Mouse (Mus musculus) brain, embryonic 18.5 days (tissue): Measurements from ENCODE around the gene 1500009C09Rik.

Source experiments
- DNase-seq: peaks from one replicate; pipeline ENCODE4 v3.0.0-alpha.2; 2012; ENCODE audit warnings: low read depth, low spot score

The 1500009C09Rik gene

DNA sequence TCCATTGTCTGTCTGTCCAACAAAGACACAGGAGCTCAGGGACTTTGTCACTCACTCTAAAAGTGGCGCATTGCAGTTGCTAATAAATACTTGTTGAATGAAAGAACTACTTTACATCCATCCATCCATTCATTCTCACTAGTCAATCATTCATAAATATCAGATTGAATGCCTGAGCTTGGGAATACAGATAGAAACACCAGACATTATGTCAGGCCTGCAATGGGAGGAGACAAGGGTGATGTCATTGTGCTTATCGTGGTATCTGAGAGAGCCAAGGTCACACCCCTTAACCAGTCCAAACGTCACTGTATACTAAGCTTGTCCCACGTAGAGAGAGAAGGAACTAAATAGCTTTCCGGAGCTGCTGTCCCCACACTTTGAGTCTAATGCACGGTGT is at the start of gene 1500009C09Rik:
Gene 1500009C09Rik, plus strand, starts transcription at position 301 of the 400 bp plus-strand sequence.
- DNase-seq = no peak

DNA sequence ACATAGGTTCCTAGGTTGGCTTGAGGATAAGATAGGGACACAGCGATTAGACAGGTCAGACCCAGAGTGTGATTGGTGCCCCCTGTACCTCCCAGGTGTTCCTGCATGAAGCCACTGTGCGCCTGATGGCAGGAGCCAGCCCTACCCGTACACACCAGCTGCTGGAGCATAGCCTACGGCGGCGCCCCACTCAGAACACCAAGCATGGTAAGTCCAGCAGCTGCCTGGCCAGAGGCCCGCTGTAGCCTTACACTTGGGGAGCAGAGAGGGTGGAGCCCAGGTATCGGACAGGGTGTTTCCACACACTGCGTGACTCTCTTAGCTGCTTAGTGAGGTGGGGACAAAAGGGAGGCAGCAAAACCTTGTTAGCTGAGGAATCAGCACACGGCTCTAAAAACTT is 49.1 kb upstream of the 1500009C09Rik start:
- no peak for DNase-seq

DNA sequence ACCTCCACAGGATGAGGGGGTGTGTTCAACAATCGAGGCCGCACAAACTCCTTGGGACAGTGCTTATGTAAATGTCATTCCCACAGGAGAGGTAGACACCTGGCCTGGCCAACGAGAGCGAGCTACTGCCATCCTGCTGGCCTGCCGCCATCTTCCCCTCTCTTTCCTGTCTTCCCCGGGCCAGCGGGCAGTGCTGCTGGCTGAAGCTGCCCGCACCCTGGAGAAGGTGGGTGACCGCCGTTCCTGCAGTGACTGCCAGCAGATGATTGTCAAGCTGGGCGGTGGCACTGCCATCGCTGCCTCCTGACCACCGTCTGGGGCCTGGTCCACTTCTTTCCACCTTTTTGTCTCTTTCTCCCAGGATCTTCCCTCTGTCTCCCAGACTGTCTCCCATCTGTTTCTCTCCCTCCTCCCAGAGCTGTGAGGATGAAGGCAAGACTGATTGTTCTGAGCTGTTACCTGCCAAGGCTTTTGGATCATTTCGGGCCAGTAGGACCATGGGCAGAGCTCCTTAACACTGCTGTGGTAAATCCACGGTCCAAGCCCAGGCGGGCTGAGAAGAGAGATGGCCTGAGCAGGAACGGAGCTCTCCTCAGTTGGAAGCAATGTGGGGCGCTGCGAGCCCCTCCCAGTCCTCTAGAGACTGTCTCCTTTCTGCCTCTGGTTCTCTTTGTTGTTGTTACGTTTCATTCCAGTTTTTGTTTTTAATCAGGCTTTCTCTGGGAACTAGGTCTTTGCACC is 48.4 kb upstream of the 1500009C09Rik start:
- no peak for DNase-seq

DNA sequence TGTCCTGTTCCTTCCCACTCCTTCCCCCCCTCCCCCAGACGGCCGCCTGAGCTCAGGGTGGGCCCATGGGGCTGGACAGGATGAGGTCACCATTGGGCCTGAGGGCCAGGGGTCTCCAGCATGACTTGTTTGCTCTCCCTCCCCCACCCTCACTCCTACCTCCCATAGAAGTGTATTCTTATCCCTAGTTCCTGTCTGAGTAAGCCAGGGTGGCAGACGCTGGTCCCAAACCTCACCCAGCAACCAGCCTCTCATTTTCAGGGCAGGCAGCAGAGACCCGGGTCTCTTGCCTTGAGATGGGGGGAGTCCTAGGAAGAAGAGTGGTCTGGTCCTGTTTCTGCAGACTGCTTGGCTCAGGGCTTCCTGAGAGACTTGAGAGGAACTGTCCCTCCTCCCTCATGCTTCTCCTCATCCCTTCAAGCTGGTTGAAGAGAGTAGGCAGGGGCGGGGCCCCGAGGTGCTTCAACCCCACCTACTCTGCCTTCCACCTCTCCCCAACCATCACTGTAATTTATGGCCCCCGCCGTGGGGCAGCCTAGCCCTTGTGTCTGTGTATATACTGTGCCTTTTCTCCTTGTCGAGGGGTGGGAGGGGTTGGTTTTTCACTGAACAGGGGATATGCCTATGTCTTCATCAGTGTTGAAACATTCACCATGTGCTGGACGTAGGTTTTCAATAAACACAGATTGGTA is 47.4 kb upstream of the 1500009C09Rik start:
- no peak for DNase-seq

DNA sequence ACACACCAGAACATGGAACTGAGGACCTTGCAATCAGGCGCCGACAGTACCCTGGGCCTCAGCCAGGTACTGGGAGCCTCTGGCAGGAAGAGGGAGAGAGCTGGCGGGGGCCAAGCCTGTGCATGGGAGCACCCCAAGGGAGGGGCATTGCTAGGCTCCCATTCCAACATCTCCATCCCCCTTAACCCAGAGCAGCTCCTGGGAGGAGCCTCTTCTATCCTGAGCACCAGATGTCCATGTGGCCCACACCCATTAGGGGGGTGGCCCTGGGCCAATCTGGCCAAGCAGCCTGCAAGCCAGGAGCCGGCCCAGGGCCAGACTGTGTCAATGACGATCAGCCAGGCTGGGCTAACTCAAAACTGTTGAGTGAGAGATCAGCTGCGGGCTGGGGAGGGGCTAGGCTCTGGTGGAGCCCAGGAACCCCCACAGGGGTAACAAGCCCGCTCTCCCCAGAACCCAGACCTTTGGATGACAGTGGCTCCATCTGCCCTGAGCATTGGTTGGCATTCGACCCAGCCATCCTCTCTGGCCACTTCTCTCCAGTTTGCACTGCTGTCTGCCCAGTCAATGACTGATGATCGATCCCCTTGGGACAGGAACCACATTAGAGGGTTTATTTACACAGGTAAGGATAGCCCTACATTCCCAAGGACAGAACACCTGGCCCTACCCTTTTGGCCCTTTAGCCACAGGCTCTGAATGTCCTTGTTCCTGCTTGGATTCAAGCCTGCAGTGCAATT is 45.7 kb upstream of the 1500009C09Rik start:
- DNase-seq = peak; percentile 39

DNA sequence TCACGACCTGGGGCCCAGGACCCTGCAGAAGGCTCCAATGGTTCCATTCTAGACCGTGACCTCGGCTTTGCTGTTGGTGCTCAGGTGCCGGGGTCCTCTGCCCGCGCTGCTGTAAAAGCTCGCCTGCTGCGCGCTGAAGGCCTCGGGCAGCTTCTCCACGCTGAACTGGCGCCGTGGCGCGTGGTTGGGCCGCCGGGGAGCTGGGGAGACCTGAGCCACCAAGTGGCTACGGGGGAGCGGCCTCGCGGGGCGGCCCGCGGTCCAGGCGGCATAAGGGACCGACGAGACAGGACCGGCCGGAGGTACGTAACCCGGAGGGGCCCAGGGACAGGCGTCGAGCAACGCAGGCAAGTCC is 45.1 kb upstream of the 1500009C09Rik start:
- DNase-seq = no peak

DNA sequence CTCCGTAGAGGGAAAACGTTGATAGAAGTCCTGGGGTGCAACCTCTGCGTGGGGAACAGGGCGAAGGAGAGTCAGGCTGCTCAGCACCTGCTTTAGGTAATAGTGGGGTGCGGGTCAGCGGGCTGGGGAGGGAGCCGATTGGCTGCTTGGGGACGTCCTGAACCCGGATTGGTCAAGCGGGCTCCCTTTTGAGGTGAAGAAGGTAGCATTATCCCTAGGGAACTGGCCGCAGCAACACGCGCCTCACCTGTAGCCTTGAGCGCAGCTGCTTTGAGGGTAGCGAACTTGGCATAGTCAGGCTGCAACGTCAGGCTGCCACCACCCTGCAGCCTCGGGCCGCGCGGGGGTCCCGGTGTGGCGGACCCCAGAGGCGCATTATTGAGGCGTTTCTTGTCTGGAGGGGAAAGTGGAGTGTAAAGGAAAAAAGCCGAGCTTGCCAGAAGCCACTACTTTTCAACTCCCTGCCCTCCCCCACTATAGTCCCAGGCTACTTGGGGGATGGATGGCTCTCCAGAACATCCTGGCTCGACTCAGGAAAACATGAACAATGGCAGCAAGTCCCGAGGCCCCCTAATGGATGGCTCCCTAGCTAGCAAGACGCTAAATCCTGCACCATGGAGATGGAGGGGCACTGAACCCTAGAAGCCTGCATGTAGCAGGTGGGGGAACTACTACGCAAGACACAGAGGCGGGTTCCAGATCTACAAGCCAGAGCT is 44.5 kb upstream of the 1500009C09Rik start:
- DNase-seq = no peak

DNA sequence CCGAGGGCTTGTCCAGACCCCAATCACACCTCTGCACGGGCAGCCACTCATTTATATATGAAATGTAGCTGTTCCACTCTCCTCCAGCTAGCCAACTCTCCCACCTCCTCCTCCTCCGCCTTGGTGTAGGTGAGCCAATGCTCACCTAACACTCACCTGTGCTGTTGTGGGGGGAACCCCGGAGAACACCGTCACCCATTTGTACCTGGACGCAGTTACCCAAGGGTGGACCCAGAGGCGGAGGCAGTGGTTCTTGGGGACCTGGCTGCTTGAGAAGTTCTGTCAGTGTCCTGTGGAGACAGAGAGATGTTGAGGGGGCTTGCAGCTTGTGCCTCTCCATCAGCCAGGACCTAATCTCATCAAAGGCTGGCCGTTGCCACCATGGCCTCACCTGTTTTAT is 43.9 kb upstream of the 1500009C09Rik start:
- DNase-seq = no peak

DNA sequence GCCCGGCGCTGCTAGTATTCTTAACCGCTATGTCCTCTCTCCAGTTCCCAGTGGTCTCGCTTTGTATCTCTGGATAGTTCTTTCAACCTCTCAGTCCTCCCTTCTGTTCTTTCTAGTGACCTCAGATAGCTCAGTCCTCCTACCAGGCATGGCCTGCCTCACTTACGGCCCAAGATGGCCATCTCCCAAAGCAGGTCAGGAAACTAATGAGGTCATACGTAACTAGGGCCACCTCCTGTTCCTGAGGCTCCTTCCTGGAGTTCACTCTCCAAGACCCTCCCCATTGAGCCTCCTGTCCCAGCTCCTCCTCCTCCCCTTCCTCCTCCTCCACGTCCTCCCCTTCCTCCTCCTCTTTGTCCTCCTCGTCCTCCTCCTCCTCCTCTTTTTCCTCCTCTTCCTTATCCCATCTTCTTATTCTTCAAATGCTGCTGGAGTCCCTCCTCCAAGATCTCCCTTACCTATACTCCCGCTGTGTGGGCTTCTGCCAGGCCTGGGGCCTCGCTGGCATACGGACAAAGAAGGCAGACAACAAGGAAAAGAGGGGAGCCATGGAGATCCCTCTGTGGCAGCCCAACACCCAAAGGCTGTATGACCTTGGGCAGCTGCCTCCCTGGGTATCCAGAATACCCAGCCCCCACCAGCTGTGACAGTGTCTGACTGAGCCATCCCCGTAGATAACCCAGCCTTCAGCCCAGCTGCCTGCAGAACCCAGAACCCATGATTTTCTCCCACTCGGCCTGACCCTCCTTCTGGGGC is 42.7 kb upstream of the 1500009C09Rik start:
- no peak for DNase-seq

DNA sequence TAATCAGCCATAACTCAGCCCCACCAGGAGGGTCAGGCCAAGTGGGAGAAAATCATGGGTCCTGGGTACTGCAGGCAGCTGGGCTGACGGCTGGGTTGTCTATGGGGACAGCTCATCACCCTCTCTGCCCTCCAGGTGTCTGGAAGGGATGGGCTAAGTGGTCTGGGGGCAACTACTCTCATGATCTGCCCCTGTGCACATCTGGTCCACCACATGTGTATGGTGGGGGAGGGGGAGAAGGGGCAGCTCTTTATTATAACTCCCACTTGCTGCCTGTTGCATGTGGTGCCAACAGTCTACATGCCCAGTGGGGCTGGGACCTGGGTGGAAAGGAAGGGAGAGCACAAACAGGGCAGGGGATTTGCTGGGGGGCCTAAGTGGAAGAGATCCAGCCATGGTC is 41.4 kb upstream of the 1500009C09Rik start:
- no peak for DNase-seq

DNA sequence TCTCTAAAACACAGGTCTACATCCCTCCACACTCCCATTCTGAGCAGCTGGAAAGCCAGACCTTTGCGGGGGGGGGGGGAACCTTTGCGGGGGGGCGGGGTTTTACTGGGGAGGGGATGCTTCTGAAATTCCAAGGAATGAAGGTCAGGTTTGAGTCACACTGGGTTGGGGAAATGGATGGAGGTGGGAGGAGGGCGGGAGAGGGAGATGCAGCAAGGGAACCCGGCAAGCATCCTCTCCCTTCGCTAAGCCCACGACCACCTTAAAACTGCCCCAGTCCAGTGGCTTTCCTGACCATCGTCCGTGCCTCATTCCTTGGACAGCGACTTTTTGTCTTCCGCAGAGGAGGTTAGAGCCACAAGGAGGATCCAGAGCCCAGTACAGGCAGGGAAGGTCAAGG is 40.9 kb upstream of the 1500009C09Rik start:
- DNase-seq = no peak

DNA sequence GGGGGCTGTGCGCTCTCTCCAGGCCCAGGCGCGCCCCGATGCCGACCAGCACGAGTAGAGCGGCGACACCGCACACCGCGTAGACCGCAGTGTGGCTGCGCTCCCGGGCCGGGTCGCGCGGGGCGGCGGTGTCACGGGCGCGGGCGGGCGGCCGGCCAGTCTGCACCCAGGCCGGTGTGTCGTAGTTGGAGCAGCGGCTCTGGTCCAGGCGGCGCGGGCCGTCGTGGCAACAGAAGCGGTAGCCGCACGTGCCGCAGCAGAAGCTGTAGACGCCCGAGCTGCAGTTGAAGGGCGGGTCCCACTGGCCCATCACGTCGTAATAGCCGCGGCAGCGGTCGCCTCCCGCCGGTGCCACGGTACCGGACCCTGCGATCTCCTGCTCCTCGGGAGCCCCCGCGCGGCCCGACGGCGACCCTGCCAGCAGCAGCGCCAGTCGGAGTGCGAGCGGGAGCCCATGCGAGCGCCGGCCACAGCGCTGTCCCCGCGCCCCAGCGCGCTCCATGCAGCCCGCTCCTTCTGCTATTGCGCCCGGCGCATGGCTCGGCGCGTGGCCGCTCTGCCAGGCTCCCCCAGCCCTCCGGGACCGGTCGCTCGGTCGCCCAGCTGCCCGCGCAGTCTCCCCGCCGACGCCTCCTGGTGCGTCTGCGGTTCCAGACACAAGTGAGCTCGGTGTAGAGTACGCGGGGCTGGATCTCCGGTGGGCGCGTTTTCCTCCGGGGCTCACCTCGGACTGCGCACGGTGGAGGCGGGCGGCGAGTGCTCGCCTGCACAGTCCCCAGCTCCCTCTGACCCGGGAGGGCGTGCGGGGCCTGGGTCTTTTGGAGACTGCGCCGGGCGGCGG is 40.1 kb upstream of the 1500009C09Rik start:
- no peak for DNase-seq

DNA sequence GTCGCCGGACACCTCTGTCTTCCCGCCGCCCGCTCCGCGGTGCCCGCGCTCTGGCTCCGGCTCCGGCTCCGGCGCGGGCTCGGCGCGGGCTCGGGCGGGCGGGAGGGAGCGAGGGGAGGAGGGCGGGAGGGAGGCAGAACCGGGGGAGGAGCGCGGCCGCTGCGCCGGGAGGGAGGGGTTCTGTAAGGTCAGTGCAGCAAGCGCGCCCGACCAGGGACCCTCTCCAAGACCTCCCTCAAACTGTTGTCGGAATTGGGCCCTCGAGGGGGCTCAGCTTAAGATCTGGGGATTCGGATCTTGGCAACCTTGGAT is 39.5 kb upstream of the 1500009C09Rik start, which contains the start of gene Shisa8:
Gene Shisa8, minus strand, starts transcription at position 64 of the 312 bp plus-strand sequence.
- DNase-seq = no peak

DNA sequence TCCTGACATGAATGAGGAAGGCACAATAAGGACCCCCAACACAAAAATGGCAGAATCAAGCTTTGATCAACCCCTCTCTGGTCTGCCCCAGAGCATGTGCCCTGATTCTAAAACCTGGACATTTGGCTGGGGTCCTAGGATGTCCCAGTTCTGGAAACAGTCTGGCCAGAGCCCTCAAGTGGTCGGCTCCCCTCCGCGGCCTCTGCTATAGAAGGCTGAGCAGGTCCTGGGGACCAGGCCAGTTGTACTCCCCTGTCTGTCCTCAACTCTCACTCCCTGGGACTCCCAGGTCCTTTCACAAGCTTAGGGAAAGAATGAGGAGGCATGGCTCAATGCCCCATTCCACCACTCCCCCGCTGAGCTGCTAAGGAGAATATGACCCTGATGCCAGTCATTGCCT is 39.0 kb upstream of the 1500009C09Rik start:
- DNase-seq = no peak

DNA sequence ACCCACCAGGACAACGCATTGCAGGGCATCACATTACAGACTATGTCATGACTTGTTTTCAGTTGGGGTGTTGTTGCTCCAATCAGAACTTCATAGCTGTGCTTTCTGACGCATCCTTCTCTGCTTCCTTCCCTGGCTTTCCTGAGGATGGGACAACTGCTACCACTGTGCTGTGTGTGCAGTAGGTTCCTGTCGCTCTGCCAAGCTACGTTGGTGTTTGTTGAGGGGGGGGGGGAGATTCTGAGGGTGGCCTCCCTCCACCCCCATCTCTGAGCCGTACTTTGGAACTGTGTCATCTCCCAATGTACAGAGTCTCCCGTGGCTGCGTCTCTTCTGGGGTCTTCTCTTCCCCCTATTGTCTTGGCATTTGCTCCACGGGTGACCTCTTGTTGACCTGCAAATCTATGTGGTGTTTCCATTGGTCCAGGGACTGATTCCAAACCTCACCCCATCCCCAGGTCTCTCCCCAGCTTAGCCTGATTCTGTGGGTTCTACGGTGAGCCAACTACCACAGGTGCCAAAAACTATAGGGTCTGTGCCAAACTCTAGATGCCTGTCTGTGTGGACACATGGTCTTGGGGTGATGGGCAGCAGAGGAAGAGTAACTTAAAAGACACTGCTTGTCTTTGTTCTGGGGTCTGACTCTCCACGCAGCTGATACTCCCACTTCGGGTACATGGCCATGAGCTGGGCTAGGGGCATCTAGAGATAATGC is 36.7 kb upstream of the 1500009C09Rik start:
- no peak for DNase-seq

DNA sequence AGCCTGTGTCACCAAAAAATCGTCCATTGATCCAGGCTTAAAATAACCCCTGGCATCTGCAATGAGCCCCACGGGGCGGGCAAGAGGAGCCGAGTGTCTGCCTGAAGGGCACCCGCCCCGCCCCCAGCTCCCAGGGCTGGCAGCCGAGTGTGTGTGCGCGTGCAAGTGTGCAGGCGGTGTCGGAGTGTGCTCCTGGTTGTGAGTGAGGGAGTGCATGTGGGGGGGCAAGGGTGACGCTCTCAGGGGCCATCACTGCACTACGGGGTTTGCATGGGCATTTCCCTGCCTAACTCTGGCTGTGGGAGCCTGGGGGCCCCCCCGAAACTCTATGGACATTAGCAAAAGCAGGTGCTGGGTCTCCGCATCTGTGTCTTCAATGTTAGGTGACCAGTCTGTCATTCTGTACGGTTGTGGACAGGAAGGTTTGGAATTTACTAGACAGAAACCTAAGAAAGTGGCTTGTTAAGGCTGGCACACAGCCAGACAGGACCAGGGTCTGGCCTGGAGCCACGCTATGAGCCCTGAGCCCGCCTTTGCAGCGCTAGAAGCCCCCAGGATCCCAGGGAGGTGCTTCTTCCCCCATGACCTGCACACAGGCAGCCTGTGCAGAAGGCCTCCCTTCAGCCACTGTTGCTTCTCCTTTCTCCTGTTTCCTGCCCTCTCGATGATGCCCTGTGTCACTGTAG is 35.9 kb upstream of the 1500009C09Rik start:
- DNase-seq = no peak

DNA sequence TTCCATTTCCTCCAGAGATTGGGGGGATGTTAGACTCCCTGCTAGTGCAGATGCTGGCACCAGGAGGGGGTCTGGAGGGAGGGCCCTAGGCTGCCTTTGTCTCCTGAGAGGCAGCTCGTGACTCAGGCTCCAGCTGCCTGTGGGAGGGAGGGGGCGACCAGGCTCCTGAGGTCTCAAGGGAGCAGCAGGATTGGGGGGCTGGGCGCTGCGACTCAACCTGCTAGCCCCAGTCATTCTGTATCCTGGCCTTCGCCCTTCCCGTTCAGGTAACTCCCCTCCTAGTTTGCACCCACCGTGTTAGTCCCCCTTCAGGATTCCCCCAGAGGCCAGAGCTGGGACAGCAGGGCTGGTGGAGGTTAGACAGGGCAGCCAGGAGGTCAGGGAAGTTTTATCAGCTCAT is 35.2 kb upstream of the 1500009C09Rik start:
- no peak for DNase-seq

DNA sequence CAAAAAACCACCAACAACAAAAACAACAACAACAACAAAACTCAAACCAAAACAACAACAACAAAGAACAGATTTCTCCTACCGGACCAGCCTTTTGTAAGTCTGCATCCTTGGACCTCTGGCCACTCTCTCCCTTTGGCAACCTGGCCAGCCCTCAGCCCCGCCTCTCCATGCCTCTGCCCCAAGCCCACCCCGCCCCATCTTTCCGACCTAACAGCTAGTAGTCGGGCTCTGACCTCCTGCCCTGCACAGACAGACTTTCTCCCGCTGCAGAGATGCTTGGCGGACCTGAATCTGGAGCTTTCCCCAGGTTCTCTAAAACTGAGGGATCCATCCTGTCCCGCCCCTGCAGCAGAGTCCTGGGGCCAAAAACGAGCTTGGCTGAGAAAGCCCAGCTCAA is 34.2 kb upstream of the 1500009C09Rik start:
- no peak for DNase-seq
